Mouse (Mus musculus) left cerebral cortex, adult 18-20 months (tissue): ENCODE measurements around the gene Ccdc141. TPM values are rescaled to one million over a fixed set of nuclear protein-coding genes. Genes with fewer than 3 reads are reported as not detected.

ENCODE experiments used
- DNase-seq, 2 experiments: peaks; one replicate each; pipeline ENCODE4 v3.0.0; 2021 to 2022; ENCODE audit warnings: low spot score in 2 of 2, mixed read lengths in 1 of 2
- long read RNA-seq, 2 experiments: library from polyadenylated mRNA; stranded (forward); transcript quantifications; one replicate each; pipeline ENCODE4 v2.0.0; 2021
- total RNA-seq, 2 experiments: library from RNA; stranded (reverse); gene quantifications; 2 replicates each; pipeline ENCODE4 v1.2.3; 2021

Ccdc141 gene
- total RNA-seq, result 10 to 100 TPM; 18.4 to 21.2 TPM
- long read RNA-seq, experiment 1, full-length matches to known transcripts, result 2 of 7 reads
- long read RNA-seq, experiment 1, partial matches to known transcripts, result 2 of 7 reads
- long read RNA-seq, experiment 1, other reads (novel, unspliced or antisense), result 3 of 7 reads
- long read RNA-seq, experiment 2, partial matches to known transcripts, result 2 of 3 reads
- long read RNA-seq, experiment 2, other reads (novel, unspliced or antisense), result 1 of 3 reads

GRCm38 (mm10) chr2:77170633-77171105 lies at the start of gene Ccdc141:
TSS of gene Ccdc141 (minus strand) at chr2:77170636.
- DNase-seq, result no peak

- DNase-seq, result no peak
Observed at GRCm38 (mm10) chr2:77212885-77213284, 42.4 kb upstream of the Ccdc141 start.

- DNase-seq, result no peak
Observed at GRCm38 (mm10) chr2:77206951-77207350, 36.5 kb upstream of the Ccdc141 start.

GRCm38 (mm10) chr2:77203916-77204315 lies 33.5 kb upstream of the Ccdc141 start:
- DNase-seq, result no peak

- no peak for DNase-seq
Observed at GRCm38 (mm10) chr2:77201900-77202299, 31.5 kb upstream of the Ccdc141 start.

GRCm38 (mm10) chr2:77200958-77201614 lies 30.6 kb upstream of the Ccdc141 start:
- no peak for DNase-seq

- no peak for DNase-seq
Observed at GRCm38 (mm10) chr2:77200379-77200778, 29.9 kb upstream of the Ccdc141 start.

GRCm38 (mm10) chr2:77198246-77198645 lies 27.8 kb upstream of the Ccdc141 start:
- DNase-seq, result no peak

- DNase-seq, result no peak
Observed at GRCm38 (mm10) chr2:77196819-77197218, 26.4 kb upstream of the Ccdc141 start.

- DNase-seq, result no peak
Observed at GRCm38 (mm10) chr2:77195056-77195455, 24.6 kb upstream of the Ccdc141 start.

GRCm38 (mm10) chr2:77191811-77192210 lies 21.4 kb upstream of the Ccdc141 start:
- no peak for DNase-seq

- DNase-seq, result no peak
Observed at GRCm38 (mm10) chr2:77190891-77191290, 20.5 kb upstream of the Ccdc141 start.

GRCm38 (mm10) chr2:77190301-77190700 lies 19.9 kb upstream of the Ccdc141 start:
- DNase-seq, result no peak

GRCm38 (mm10) chr2:77189671-77190070 lies 19.2 kb upstream of the Ccdc141 start:
- no peak for DNase-seq

GRCm38 (mm10) chr2:77187501-77187900 lies 17.1 kb upstream of the Ccdc141 start:
- no peak for DNase-seq

- no peak for DNase-seq
Observed at GRCm38 (mm10) chr2:77186912-77187311, 16.5 kb upstream of the Ccdc141 start.

GRCm38 (mm10) chr2:77184049-77184571 lies 13.7 kb upstream of the Ccdc141 start:
- no peak for DNase-seq

GRCm38 (mm10) chr2:77183646-77184045 lies 13.2 kb upstream of the Ccdc141 start:
- no peak for DNase-seq

- DNase-seq, result no peak
Observed at GRCm38 (mm10) chr2:77182996-77183380, 12.6 kb upstream of the Ccdc141 start.

- no peak for DNase-seq
Observed at GRCm38 (mm10) chr2:77182271-77182995, 12.0 kb upstream of the Ccdc141 start.

GRCm38 (mm10) chr2:77177472-77177871 lies 7.0 kb upstream of the Ccdc141 start:
- no peak for DNase-seq

- DNase-seq, result no peak
Observed at GRCm38 (mm10) chr2:77176413-77176812, 6.0 kb upstream of the Ccdc141 start.
